Mouse (Mus musculus): Measurements from ENCODE around the gene Hoxd12.

Hoxd12 gene

DNA sequence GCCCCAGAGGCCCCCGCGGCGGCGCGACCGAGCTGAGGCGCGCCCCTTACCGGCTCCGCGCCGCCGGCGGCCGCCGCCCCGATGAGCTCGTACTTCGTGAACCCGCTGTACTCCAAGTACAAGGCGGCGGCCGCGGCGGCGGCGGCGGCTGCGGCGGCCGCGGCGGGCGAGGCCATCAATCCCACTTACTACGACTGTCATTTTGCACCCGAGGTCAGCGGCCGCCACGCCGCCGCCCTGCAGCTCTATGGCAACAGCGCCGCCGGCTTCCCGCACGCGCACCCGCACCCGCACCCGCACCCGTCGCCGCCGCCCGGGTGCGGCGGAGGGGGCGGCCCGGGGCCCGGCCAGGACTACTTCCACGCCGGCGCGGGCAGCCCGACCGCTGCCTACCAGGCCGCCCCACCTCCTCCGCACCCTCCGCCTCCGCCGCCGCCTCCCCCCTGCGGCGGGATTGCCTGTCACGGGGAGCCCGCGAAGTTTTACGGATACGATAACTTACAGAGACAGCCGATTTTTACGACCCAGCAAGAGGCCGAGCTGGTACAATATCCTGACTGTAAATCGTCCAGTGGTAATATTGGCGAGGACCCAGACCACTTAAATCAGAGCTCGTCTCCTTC, 30.8 kb downstream of the Hoxd12 start:
- intact Hi-C loops (cut with DNase I) = loop anchor here (2.0 kb wide), 1 partner anchor 433 kb away; no protein-coding TSS in a partner anchor

DNA sequence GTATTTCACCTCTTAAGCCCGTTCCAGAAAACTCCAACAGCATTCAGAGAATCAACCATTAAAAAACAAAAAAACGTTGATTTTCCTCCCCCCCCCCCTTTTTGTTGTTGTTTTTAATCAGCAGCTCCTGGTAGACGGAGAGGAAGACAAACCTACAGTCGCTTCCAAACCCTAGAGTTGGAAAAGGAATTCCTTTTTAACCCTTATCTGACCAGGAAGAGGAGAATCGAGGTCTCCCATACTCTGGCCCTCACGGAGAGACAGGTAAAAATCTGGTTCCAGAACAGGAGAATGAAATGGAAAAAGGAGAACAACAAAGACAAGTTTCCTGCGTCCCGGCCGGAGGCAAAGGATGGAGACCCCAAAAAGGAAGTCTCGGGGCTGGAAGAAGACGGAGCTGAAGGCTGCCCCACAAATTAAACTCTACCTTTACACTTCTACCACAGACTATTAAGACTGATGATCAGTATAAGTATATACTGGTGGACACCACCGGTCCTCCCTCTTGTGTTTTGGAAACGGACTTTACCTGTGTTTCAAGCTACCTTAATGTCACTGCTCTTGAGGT, 31.7 kb downstream of the Hoxd12 start:
- intact Hi-C loops (cut with DNase I) = no loop called here

DNA sequence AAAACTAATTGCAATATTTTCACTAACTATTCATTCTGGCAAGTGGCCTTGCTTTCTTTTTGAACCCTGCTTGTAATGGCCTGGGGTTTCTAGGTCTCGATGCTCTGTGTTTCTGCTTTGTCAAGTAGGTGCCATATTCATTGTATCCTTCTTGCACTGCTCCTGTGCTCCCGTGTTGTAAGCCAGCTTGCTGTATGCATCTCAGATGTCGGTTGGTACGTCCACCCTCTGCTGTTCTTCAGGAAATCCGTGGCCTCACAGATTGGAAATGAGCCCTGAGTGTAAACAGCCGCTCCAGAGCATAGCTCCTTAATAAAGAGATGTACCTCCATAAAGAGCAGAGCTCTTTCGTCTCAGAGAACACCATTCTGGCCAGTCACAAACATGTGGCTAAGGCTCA, 32.8 kb downstream of the Hoxd12 start:
- intact Hi-C loops (cut with DNase I) = no loop called here

DNA sequence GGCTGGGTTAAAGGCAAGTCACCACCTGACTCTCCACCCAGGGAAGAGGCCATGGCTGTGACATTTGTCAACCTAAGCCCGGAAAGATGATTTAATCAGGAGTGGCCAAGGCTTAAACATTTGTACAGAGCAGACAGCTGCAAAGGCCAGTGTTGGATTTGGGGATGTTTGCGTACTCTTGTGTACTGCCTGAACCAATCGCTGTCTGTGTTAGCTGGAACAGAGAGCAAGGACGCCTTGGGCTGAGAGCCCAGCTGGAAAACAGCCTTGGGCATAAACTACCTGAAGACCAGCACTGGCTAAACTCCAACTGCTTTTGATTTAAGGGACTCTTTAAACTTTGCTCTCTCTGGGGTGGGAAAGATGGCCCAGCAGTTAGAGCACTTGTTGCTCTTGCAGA, 33.9 kb downstream of the Hoxd12 start:
- intact Hi-C loops (cut with DNase I) = no loop called here

DNA sequence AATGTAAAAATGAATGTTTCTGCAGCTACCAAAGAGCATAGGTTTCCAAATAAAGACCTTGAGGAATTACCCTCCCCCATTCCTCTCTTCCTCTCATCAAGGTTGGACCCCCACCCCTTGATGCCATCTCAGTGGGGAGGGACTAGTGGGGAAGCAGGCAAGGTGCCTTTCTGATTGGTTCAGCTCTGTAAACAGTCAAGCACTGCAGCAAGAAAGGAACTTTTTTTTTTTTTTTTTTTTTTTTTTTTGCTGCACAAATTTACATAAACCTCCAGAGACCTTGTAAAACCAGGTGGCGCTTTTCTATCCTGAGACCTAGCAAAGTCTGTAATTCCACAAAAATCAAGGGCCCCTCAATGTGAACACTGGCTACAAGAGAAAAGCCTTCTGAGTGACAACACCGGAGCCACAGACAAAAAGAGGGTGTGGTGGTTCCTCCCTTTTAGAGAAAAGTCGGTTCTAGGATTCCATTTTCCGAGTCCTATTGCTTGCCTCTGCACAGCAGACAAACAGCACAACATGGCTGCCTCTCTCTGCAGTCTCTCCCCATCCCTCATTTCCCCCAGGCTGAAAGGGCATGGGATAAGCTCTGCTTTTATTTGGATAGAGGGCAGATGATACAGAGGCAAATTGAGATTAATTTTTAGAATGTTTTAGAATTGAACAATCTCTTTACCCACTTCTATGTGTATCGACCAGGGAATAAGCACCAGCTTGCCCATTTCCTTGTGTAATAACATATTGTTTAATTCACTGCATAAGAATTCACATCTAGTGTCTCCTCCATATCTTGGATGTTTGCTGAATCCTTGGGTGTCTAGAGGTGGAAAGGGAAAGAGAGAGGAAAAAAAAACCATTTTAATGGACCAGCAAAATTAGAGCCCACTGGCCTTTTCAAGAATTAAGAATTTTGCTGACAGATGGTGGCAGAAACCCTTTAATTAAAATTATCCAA, 34.9 kb downstream of the Hoxd12 start:
- intact Hi-C loops (cut with DNase I) = loop anchor here (10.0 kb wide), 1 partner anchor 115 kb away; the partner anchor contains the start of gene Mtx2

DNA sequence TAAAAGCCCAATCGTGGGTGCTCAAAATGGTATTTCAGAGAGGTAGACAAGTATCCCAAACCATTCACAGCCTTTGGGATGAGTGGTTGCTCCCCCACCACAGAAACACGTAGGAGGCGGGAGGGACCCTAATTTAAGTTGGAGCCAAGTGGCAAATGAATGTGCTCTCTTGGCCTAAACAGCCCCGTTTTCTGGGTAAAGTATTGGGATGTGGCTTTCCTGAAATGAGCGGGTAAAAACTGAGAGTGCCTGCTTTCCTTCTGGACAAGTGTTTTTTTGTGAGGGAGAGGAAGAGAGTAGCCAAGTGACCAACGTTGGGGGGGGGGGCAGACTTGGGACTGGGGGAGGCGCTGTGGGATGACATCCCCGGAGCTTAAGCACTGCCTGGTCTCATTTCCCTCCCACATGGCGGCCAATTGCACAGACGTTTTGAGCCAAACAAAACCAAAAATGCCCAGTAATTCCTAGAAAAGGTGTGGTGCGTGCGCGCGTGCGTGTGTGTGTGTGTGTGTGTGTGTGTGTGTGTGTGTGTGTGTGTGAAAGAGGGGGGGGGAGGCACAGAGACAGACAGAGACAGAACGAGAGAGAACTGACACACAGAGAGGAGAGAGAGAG, 36.2 kb downstream of the Hoxd12 start:
- intact Hi-C loops (cut with DNase I) = loop anchor here (10.0 kb wide), 1 partner anchor 114 kb away; the partner anchor contains the start of gene Mtx2

DNA sequence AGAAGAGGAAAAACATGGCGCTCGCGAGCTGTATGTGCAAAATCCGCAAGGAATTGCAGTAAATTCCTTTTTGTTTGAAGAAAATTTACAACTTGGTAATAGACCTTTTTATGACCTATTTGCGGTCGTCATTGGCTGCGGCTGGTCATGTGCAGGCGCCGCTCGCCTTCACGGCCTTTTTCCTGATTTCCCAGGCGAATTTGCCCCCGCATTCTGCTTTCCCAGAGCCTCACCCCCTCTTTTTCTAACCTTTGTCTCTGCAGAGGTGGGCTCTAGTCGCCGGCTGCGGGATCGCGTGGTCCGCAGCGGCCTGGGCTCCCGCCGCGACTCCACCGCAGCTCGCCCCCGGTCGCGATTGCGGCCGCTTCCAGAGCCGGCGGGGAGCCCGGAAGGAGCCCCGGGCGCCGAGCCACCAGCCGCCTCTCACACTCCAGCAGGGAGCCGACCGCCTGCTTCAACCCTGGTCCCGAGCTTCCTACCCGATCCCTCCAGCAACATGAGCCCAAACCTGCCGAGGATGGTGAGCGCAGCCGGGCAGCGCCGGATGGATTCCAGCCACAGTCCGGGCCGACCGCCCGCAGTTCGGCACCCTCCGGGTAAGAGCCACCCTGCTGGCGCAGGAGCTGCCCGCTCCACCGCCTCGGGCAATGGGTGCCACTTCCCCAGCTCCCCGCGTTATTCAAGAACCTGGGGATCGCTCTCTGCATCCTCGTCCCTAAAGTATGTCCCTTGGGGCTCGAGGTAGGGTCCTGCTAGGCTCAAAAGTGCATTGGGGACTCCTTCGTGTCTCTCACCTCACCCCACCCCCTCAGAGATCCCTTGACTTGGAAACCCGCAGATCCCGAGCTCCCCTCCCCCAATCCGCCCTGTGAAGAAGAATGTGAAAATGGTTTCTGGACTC, 37.2 kb downstream of the Hoxd12 start, which contains the start of the genes Hoxd3 and Hoxd4:
Gene Hoxd3, plus strand, starts transcription at position 207 of the 901 bp plus-strand sequence.
Gene Hoxd4, plus strand, starts transcription at position 209 of the 901 bp plus-strand sequence.
- intact Hi-C loops (cut with DNase I) = loop anchor here (10.0 kb wide), 1 partner anchor 113 kb away; the partner anchor contains the start of gene Mtx2

DNA sequence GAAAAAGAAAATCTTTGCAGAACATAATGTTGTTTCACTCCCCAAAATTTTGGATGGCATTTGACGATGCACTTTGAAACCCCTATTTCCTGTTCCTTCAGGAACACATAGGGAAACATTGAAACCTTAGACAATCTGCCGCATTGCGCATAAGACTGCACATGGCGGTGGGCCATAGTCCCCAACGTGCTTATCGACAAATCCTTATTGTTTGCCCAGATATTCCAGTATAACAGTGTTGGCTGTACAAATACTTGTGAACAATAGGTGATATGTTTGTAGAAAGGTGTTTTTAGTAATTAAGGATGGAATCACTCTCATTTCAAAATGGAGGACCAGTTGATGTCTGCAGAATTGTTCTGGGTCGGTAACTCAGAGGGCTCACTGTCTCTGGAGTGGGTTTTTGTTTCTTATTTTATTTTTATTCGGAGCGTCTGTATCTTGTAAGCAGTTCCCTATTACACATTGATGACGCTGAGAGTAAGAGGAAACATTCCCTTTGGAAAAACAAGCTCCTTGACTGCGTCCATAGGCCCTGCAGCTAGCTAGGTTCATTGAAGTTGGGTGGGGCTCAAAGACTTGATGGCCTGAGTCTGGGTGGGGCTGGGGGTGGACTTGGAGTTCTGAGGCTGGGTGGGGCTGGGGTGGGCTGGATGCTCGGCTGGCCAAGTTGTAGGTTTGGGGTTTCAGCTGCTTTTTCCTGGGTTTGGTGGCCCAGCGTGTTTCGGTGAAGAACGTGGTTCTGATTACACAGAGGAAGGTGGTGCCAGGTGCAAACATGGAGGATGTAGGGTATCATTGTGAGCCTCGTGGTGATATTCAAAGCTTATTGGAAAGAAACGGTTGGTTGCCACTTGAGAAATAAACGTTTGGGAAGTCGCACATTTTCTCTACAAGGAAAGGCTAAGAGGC, 38.7 kb downstream of the Hoxd12 start:
- intact Hi-C loops (cut with DNase I) = loop anchor here (10.0 kb wide), 1 partner anchor 111 kb away; the partner anchor contains the start of gene Mtx2

DNA sequence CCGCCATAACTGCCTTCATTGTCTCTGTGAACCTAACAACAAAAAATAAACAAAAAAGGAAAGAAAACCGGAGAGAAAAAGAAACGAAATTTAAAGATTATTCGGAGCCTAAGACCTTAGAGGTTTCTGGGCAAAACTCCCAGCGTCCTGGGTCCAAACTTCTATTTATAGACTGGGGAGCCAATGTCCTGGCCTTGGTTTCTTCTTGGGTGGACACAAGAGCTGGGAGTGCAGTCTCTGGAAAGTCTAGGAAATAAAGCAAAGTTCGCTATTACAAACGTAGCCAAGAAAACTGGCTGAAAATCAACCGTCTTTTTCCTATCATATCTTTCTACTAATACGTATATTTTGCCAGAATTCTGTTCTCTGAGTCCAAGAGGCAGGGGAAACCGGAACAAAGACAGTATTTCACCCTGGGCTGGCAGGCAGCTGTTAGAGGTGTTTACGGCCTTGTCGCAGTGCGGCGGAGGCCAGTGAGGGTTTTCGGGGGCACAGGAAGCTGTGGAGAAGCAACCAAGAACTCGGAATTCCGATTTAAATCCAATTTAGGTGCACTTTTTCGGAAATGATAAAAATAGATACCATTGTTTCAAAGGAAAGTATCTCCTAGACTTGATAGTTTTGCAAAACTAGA, 39.5 kb downstream of the Hoxd12 start:
- intact Hi-C loops (cut with DNase I) = loop anchor here (10.0 kb wide), 1 partner anchor 111 kb away; the partner anchor contains the start of gene Mtx2

DNA sequence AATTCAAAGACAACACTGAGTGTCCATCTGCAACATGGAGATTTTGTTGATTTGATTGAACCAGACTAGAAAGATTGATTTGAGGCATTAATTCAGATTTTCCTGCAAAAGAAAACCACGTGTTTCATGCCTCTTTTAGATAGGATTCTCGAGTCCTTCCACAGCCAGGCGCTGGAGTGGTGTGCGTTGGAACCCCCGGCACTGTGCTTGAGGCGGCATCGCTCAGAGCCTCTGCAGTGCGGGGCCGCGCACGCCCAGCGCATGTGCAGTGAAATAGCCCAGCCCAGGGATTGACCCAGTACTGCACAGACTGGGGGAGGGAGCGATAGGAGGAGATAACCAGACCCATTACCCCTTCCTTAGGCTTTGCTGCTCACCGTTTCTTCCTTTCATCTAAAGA, 40.1 kb downstream of the Hoxd12 start:
- intact Hi-C loops (cut with DNase I) = loop anchor here (1.0 to 10.0 kb wide), 3 partner anchors 110 to 422 kb away; partner anchors contain the start of gene Mtx2

DNA sequence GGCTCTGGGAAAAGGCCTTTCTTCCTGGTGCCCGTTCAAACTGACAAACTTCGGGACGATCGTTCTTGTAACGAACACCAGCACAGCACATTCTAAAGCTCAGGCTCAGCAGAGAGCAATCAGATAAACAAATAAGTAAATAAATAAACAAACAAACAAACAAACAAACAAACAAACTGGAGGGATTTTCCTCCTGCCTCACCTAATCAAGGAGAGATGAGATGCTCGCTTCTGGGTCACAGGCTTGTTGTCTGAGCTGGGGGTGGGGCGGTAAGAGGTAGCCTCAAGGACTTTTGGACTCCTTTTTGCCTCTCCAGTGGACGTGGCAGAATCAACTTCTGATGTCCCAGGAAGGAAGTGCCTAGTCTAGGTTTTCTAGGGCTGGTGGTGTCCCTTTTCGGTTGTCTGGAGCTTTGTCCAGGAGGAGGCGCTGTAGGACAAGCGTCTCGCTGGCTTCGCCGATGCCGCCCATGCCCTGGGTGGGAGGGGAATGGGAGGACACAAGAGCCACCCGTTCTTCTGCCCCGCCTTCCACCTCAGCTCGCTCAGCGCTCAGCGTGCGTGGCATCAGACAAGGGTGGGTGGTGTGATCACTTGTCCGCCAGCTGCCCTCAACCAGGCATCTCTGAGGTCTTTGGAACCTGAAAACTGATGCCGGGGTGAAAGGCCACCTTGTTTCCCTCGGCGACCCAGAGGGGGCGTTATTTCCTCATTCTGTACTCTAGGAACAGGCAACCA, 40.9 kb downstream of the Hoxd12 start:
- intact Hi-C loops (cut with DNase I) = loop anchor here (1.0 to 10.0 kb wide), 4 partner anchors 109 to 422 kb away; partner anchors contain the start of gene Mtx2

DNA sequence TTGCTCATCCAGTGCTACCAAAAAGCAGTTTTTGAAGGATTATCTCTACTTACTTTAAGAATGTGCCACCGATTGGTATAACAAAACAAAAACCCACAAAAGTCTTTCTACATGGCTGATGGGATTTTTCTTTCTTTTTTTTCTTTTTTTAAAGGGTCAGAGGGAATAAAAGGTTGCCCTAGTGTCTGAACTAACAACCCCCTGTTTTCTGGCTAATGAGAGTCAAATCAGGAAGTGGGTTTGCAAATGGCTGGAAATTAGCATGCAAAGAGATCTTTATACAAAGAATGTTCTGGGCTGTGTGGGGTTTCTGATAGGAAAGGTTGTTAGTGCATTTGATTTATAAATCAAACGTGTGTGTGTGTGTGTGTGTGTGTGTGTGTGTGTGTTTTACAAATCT, 45.6 kb downstream of the Hoxd12 start:
- intact Hi-C loops (cut with DNase I) = no loop called here

DNA sequence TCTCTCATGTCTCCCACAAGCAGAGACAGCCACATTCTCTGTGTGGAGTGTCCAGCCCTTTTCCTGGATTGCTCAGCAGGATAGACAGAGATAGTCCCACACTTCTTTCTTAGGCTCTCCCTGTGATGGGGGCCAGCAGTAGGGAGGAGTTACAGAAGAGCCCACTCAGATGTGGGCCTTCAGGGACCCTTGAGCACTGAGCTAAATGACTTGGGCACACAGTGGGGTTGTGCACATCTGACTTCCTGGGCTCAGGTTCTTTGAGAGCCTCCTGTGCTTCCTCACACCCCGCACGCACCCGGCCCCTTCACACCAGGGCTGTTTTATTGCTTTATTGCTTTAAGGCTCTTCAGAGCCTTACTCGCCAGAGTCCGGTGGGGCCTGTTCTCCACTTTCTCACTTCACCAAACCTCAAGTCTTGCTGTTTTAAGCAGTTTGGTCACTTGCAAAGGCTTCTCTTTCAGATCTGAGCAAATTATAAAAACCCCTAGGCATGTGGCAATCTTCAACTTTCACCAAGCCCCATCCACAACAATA, 46.2 kb downstream of the Hoxd12 start:
- intact Hi-C loops (cut with DNase I) = no loop called here

DNA sequence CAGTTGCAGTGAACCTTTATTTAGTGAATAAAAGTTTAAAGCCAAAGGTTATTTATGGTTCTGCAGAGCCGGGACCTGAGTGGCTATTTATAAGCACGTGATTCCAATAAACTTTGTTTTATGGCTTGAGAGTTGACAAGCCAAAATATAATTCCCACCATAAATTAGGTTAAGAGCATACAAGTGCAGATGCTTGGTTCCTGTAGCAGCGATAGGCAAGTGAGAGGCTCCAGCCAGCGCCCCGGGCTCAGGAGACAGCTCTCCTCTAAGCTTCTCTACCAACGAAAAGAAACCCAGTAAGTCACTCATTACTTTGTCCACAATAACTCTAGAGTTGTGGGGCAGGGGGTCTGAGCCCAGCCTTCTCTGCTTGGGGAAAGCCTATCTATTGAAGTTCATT, 47.1 kb downstream of the Hoxd12 start:
- intact Hi-C loops (cut with DNase I) = no loop called here

DNA sequence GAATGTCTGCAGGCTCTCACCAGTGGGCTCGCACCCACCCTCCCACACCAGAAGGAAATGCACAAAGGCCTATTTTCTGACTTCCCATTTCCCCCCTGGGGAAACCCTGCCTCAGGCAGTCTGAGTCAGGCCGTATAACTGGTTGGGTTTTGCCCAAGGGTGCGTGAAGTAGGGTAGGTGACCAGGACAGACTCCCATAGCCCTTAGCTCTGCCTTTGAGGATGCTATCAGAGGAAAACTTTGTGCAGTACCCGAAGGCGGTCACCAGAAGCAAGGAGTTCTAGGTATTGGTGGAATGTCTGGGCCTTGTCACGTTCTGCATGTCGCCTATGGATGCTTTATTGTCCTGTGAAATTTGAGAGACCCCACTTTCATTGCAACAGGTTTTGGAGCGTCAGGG, 48.1 kb downstream of the Hoxd12 start:
- intact Hi-C loops (cut with DNase I) = no loop called here

DNA sequence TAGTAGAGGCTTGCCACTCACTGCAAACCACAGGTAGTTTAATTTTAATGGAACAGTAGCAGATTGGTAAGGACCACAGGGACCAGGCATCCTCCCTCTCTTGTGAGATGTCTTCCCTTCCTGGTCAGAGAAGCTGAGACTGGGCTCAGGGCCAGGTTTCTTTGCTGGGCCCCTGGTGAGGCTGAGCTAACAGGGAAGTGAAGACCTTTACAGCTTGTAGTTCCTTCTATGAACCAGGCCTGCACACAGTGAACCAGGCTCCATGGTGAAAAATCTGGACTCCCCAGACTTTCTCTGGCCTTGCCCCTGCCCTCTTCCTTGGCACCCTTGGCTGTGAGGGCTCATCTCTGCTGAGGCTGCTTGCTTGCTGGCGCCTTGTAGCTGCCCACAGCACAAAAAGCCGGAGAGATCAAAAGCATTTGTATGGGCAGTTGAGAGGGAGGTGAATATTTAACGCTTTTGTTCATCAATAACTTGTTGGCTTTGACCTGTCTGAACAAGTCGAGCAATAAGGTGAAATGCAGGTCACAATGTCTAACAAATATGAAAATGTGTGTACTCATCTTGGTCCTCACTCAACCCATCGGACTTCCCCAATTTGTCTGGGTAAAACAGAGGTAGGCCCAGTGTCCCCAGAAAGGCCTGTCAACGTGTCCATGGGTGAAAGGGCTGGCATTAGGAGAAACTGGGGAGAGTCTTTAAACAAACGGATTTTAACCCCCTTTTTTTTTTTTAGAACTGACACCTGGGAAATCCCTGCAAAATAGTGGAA, 49.6 kb downstream of the Hoxd12 start:
- intact Hi-C loops (cut with DNase I) = no loop called here

DNA sequence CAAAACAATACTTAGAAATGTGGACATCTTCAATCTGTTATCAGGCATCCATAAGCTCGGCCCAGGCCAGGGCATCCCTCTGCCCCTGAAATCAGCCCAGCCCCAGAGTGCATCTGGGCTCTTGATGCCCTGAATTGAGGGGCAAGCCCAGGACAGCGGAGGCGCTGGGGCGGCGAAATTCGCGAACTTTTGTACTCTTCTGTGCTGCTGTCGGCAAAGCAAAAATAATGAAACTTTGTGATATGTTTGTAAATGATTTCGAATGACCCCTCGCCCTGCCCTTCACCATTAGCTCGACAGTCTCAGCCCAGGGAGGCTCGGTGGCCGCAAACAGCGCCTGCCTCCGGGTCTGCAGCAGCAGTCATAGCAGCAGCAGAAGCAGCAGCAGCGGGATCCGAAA, 50.4 kb downstream of the Hoxd12 start:
- intact Hi-C loops (cut with DNase I) = no loop called here

Data from adrenal gland (tissue).